Mouse (Mus musculus) CD4-positive, CD25-positive, alpha-beta regulatory T cell (primary cell): ENCODE data around the gene Gpr143. TPM values are rescaled to one million over a fixed set of nuclear protein-coding genes. Genes with fewer than 3 reads are reported as not detected.

ENCODE experiments used
- polyA plus RNA-seq: library from polyadenylated mRNA; unstranded; fragments of 100-300 nt; shearing (Covaris generic); gene quantifications from one replicate; pipeline ENCODE4 v1.2.1, GENCODE M21; 2017

The Gpr143 gene
- not detected for polyA plus RNA-seq

DNA sequence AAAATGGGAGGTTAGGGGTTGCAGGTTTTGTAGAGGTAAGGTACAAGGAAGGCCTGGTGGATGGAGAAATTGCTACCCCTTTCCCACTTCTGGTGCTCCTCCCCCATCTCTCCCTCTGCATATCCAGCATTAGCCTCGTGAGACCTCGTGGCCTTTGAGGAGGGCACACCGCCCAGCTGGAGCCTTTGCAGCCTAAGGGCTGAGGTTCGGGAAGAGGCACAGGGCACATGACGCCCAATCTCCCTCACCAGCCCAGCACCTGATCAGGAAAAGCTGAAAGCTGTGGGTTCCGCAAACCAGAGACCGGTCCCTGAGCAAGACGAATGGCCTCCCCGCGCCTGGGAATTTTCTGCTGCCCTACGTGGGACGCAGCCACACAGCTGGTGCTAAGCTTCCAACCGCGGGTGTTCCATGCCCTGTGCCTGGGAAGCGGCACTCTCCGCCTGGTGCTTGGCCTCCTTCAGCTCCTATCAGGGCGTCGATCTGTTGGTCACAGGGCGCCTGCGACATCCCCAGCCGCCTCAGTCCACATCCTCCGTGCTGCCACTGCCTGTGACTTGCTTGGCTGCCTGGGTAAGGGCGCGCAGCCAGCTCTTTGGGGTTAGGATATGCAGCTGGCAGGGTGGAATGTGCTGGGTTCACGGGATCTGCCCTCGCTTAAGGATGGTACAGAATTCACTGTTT is at the start of gene Gpr143:
Gene Gpr143, plus strand, starts transcription at position 202 of the 684 bp plus-strand sequence.

DNA sequence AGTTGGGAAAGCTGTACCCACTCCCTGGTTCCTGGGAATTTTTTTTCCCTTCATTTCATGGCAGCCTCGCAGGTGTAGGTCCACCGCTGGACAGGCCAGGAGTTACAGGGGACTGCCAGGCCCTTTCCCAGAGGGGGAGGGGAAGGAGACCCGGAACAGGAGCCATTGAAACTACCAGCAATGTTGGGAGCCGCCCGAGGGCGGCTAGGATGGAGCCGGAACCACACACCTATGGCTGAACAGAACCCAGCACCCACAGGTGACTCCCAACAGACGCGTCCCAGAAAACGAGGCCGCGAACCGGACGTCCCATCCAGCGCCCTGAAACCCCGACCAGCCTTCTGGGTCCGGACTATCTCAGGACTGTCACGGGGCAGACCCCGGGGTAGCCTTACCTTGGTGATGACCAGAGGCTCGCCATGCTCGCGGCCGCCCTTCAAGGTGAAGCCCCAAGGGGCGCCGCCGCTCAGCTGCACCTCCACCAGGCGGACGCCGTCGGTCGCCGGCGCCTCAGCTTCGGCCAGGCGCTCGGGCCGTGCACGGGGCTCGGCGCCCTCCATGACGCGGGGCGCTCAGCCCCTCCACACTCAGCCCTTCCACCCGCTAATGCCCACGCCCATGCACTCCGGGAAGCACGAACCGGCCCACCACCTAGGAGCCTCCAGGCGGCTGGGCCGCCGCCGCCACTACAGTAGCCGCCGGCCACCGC is 12.7 kb upstream of the Gpr143 start, which contains the start of gene Shroom2:
Gene Shroom2, minus strand, starts transcription at position 575 of the 709 bp plus-strand sequence.

Other genes starting within 250 kb of the Gpr143 start
- gene Cldn34a, start 218.6 kb upstream of the Gpr143 start, polyA plus RNA-seq, result not detected
- not detected for gene Shroom2, start 12.5 kb upstream of the Gpr143 start, polyA plus RNA-seq
- not detected for gene Usp51, start 224.5 kb downstream of the Gpr143 start, polyA plus RNA-seq